Mouse (Mus musculus): ENCODE measurements around the gene Lyzl6.
A peak's percentile ranks its signal among the peaks of the same experiment; 100 is the strongest.

Gene Lyzl6

DNA sequence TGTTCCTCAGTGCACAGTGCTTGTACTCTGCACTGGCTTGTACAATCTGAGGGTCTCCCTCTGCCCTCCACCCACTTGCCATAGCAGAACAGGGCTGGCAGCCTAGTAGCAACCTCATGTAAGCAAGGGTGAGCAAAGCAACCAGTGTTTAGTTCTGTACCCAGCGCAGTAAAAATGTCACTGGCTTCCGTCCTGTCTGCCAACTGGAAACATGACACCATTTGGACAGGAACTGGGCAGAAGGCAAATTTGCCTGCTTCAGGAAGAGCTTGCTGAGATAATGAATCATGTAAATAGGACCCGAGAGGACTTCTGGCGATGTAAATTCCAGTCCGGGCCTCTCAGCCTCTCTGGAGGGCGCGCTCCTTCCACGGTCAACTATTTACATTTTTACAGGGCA is 7.0 kb upstream of the Lyzl6 start:
- no peak for DNase-seq (ENCODE audit: low read depth, low spot score)

DNA sequence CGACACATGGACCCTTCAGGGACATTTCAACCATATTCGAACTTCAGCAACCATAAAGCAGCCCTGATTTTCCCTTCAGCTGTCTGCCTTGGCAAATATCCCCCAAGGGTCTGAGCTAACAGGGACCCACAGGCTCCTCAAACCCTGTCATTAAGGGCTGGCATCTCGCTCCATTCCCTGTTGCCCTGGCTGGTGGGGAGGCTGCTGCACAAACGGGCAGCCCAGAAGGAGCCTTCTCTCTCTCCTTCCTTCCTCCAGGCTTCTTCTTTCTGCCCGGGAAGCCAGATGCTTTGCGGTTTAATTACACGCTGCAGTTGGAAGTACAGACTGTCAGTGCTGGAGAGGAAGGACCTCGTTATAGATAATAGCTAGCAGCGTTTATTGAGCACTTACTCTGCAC is 4.5 kb upstream of the Lyzl6 start:
- DNase-seq (ENCODE audit: low read depth, low spot score): no peak

DNA sequence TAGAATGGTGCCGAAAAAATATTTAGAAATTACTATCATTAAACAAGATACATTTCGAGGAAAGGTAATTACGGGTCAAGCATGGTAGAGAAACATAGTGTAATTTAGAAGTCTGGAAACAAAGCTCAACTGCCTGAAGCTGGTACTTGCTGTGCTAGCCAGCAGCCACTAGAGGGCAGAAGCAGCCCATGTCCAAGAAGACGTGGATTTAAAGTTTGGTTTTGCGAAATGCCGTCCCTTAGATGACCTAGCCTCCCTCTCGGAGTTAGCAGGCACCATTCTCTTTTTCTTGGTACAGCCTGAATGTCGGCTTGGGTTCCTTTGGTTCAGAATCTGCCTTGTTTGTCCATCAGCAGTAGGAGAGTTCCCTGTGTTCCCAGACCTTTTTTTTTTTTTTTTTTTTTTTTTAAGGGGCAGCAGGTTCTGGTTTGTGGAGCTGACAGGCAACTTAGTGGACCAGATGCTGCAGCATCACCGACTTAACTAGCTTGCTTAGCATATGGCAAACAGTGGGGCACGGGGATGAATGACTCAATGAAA is 787 bp upstream of the Lyzl6 start:
- DNase-seq (ENCODE audit: low read depth, low spot score): peak; percentile 62

DNA sequence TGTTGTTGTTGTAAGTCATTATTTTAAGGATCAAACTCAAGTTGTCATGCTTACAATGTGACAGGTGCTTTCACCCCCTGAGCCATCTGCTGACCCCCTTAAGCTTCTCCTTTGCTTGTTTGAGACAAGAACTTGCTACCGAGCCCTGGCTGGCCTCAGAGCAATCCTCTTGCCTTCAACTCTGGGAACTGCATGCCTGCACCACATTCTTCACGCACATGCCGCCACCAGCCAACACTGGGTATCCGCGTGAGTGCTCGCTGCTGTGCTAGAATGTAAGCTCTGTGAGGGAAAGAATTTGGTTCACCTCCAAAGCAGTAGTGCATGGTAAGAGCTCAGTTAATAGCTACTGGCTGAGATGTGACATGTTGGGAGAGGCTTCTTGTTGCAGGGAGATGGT is 2.4 kb downstream of the Lyzl6 start:
- no peak for DNase-seq (ENCODE audit: low read depth, low spot score)

DNA sequence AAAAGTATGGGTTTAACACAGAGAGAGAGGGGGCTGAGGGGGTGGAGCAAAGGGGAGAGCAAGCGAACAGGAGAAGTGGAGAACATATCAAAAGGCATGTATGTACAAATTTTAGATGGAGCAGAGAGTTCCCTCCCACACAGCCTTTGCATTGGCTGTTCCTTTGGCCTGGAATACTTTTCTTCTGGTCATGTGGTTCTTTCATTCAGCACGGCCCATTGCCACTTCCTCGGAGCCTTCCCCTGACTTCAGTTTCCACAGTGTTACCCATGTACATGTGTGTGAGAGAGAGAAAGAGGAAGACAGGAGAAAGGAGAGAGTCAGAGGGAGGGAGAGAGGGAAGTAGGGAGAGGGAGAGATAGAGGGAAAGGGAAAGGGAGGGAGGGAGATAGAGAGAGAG is 3.2 kb downstream of the Lyzl6 start:
- DNase-seq (ENCODE audit: low read depth, low spot score): no peak

DNA sequence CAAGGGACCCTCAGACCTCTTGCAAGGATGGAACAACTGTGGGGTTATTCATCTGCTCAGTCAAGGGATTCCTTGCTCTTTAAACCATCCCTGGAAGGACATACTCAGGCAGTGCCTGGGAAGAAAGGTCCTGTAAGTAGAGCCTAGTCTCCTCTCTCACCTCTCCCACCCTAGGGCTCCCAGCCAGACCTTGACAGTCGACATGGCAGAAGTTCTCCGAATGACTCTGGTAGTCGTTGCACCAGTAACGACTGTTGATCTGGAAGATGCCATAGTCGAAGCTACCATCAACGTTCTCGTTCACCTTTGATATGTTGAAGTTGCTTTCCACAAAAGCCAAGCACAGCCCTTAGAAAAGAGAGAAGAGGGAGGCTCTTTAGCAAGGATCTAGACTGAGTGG is 3.9 kb downstream of the Lyzl6 start:
- DNase-seq (ENCODE audit: low read depth, low spot score): no peak

DNA sequence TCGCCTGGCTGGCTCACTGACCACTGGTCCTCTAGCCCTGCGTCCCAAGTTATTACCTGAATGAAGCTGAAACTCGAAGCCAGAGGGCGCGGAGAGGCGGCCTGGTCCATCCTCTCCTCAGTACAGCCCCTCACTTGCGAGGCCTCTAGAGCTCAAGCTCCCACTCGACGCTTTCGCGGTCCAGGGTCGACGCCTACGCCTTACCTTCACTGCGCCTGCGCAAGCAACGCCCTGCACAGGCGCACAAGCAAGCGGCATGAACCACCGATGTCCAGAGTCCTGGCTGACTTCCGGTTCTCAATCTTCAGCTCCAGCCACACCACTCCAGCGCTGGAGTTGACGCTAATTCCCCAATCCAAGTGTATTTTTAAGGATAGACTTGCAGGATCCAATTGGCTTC is 11.2 kb downstream of the Lyzl6 start:
- no peak for DNase-seq (ENCODE audit: low read depth, low spot score)

DNA sequence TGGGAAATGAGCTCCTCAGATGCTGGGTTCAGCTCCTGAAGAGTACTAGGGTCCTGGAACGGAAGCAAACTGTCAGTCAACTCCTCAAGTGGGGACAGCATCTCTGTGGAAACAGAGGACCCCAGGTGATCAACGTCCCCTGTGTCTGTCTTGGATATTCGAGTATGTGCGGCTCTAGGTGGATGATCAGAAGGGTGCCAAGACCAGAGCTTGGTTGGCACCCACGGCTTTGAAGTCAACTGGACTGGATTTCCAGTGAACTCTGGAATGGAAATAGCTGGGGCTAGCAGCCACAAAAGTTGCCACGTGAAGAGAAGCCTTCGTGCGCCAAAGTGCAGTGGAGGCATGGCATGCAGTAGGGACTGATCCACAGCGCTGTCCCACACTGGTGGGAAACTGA is 17.6 kb downstream of the Lyzl6 start, which contains the start of gene Gm884:
Gene Gm884 (minus strand): TSS at position 101 of the 400 bp plus-strand sequence.
- DNase-seq (ENCODE audit: low read depth, low spot score): no peak

DNA sequence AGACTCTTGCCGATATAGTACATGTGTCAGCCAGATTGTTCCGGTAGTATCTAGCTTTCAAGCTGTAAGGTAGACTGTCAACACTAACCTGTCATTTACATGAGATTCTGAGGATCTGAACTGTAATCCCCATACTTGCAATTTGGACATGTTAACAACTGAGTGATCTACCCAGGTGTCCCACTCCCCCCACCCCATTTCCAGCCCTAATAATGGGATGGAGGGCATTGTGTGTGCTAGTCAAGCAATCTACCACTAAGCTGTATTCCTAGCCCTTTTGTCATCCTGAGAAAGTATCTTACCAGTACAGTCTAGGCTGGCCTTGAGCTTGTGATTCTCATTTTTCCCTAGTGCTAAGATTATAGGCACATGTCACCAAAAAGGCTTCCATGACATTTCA is 27.9 kb downstream of the Lyzl6 start:
- no peak for DNase-seq (ENCODE audit: low read depth, low spot score)

DNA sequence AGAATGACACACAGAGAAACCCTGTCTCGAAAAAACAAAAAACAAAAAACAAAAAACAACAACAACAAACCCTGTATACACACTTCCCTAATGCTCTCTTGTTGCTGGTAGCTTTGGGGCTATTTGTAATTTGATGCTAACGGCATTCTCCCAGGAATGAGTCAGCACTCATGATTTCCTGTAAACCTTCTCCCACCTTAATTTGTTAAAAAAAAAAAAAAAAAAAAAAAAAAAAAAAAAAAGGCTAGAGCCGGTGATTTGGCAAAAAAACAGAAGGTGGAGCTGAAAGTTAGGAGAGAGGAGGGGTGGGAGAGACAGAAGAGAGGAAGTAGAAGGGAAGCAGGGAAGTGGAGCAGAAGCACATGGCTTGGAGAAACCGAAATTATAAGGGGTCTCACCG is 32.1 kb downstream of the Lyzl6 start:
- no peak for DNase-seq (ENCODE audit: low read depth, low spot score)

All from telencephalon, adult 2 months (tissue).